In the genomic region with DNA sequence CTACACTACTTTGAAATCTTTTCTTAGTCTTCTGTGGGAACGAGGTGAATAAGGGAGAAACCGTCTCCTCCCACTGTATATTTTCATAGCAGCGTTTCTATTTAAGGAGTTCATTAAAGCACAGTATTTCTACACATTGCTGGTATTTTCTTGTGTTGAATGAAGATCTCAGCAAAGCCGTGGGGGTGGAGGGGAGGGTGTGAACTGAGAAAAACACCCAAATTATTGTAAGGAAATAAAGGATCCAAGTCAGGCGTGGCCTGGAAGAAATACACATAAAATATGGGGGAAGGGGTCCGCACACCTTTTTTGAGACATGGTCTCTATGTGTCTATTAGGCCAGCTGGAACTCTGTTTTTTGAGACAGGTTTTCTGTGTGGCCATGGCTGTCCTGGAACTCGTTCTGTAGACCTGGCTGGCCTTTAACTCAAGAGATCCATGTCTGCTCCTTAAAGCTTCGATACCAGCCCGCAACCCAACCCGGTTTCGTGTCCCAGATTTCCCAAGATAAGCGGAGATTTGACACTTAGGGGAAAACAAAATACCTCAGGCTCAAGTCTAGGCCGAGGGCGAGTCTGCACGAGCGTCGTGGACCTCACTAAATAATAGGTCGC, we compare ENCODE assay signal across 8 mouse cellular contexts. TPM values are rescaled to one million over a fixed set of nuclear protein-coding genes. Genes with fewer than 3 reads are reported as not detected.
A peak's percentile ranks its signal among the peaks of the same experiment; 100 is the strongest.
DNase-seq lines count a peak whose midpoint lies in the region; ATAC-seq lines count a peak whose summit lies in the region.

No protein-coding gene starts in this region.

- peak overlapping the region; percentile 89 for H3K9ac ChIP-seq in embryonic facial prominence, embryonic 11.5 days (replicated peaks; ENCODE audit: low read length)
- peak overlapping the region; percentile 82 for H3K9ac ChIP-seq in intestine, embryonic 16.5 days (ENCODE audit: low read depth, low read length)
- H3K9ac ChIP-seq in neural tube, embryonic 14.5 days (replicated peaks; ENCODE audit: low read depth, low read length), result peak overlapping the region; percentile 86

- no peaks in the 10 kb centered on the region for H3K27me3 ChIP-seq in embryonic facial prominence, embryonic 11.5 days (ENCODE audit: control insufficient read depth, insufficient read depth, low read length)
- H3K27me3 ChIP-seq in intestine, embryonic 16.5 days (replicated peaks; ENCODE audit: control insufficient read depth, insufficient read depth, low read length), result no peaks in the 10 kb centered on the region
- H3K27me3 ChIP-seq in neural tube, embryonic 14.5 days (ENCODE audit: control insufficient read depth, insufficient read depth, low read length), result no peaks in the 10 kb centered on the region

- no peaks in the 10 kb centered on the region for H3K9me3 ChIP-seq in embryonic facial prominence, embryonic 11.5 days (replicated peaks; ENCODE audit: control insufficient read depth, low read length)
- no peaks in the 10 kb centered on the region for H3K9me3 ChIP-seq in intestine, embryonic 16.5 days (ENCODE audit: control insufficient read depth, low read length)
- no peaks in the 10 kb centered on the region for H3K9me3 ChIP-seq in neural tube, embryonic 14.5 days (ENCODE audit: control insufficient read depth, low read length)

- peak; percentile 22; the same call in 1 of the 2 replicates for ATAC-seq in embryonic facial prominence, embryonic 11.5 days (replicated peaks; ENCODE audit: insufficient number of reproducible peaks, low FRiP score, low TSS enrichment, low read depth)
- peak; percentile 24 for ATAC-seq in intestine, embryonic 16.5 days
- ATAC-seq in neural tube, embryonic 14.5 days (ENCODE audit: low read depth), result no peak
- ATAC-seq in megakaryocyte progenitor cell, adult 5-6 weeks (replicated peaks; ENCODE audit: poor library complexity), result no peak

- 26% methylated on average over 18 of the region's 18 CpGs for WGBS in embryonic facial prominence, embryonic 11.5 days
- WGBS in intestine, embryonic 16.5 days, result 17% methylated on average over 18 of the region's 18 CpGs
- 22% methylated on average over 18 of the region's 18 CpGs for WGBS in neural tube, embryonic 14.5 days

- peak; percentile 42 to 50 for DNase-seq in left cerebral cortex, postnatal 14 days (ENCODE audit: low spot score in 2 of 2)
- no peak for DNase-seq in left cerebral cortex, adult 18-20 months (ENCODE audit: low spot score in 2 of 2)
- DNase-seq in embryonic facial prominence, embryonic 11.5 days (ENCODE audit: low spot score), result no peak
- no peak for DNase-seq in cerebellum, postnatal 36 days
- no peak for DNase-seq in right cerebral cortex, postnatal 36 days (ENCODE audit: low spot score in 2 of 2)

- H3K4me1 ChIP-seq in embryonic facial prominence, embryonic 11.5 days (ENCODE audit: control insufficient read depth, insufficient read depth, low read length), result no peaks in the 10 kb centered on the region
- H3K4me1 ChIP-seq in intestine, embryonic 16.5 days (ENCODE audit: control insufficient read depth, insufficient read depth, low read length), result peaks cover 15% of the 10 kb centered on the region
- H3K4me1 ChIP-seq in neural tube, embryonic 14.5 days (ENCODE audit: control insufficient read depth, insufficient read depth, low read length), result peaks cover 21% of the 10 kb centered on the region

- 0 out of 2 replicates have a peak, but pooled peaks cover 2% of the 10 kb centered on the region for H3K36me3 ChIP-seq in embryonic facial prominence, embryonic 11.5 days (replicated peaks; ENCODE audit: control insufficient read depth, insufficient read depth, low read depth, low read length)
- peaks cover 10% of the 10 kb centered on the region; the same call in 1 of the 2 replicates for H3K36me3 ChIP-seq in intestine, embryonic 16.5 days (ENCODE audit: control insufficient read depth, insufficient read depth, low read length)
- peaks cover 8% of the 10 kb centered on the region for H3K36me3 ChIP-seq in neural tube, embryonic 14.5 days (ENCODE audit: control insufficient read depth, insufficient read depth, low read length)

- peak overlapping the region; percentile 87 for H3K4me3 ChIP-seq in embryonic facial prominence, embryonic 11.5 days (ENCODE audit: low read depth, low read length)
- peak overlapping the region; percentile 89 for H3K4me3 ChIP-seq in intestine, embryonic 16.5 days (ENCODE audit: low read length)
- peak overlapping the region; percentile 89 for H3K4me3 ChIP-seq in neural tube, embryonic 14.5 days (ENCODE audit: low read depth, low read length)

- H3K4me2 ChIP-seq in embryonic facial prominence, embryonic 11.5 days (ENCODE audit: low read depth, low read length), result peak overlapping the region; percentile 74
- peak overlapping the region; percentile 69 for H3K4me2 ChIP-seq in intestine, embryonic 16.5 days (ENCODE audit: low read depth, low read length)
- peak overlapping the region; percentile 97 for H3K4me2 ChIP-seq in neural tube, embryonic 14.5 days (ENCODE audit: low read depth, low read length)

- intact Hi-C loops in left cerebral cortex, postnatal 14 days (cut with DNase I), result no loop called here

- peak overlapping the region; percentile 97 for H3K27ac ChIP-seq in embryonic facial prominence, embryonic 11.5 days (replicated peaks; ENCODE audit: low read depth, low read length)
- peak overlapping the region; percentile 97 for H3K27ac ChIP-seq in intestine, embryonic 16.5 days (ENCODE audit: low read length)
- peak overlapping the region; percentile 99 for H3K27ac ChIP-seq in neural tube, embryonic 14.5 days (ENCODE audit: low read depth, low read length)

RNA-seq across cellular contexts. Expression of gene Sf3b4, which starts 0.4 kb away (rescaled TPM):
- 10 to 100 TPM; 43.4 to 46.8 TPM for total RNA-seq in left cerebral cortex, postnatal 14 days (2021)
- total RNA-seq in left cerebral cortex, adult 18-20 months (2021), result 10 to 100 TPM; 48.6 to 50.3 TPM
- polyA plus RNA-seq in embryonic facial prominence, embryonic 11.5 days (2014; fragmentation: Nextera tagmentation; extraction: Ambion mirVana), result 212 and 232 TPM in 2 replicates
- polyA plus RNA-seq in intestine, embryonic 16.5 days (2015; fragmentation: Nextera tagmentation; extraction: Ambion mirVana), result 142 and 154 TPM in 2 replicates
- polyA plus RNA-seq in neural tube, embryonic 14.5 days (2014; fragmentation: Nextera tagmentation; extraction: Ambion mirVana), result 145 and 150 TPM in 2 replicates
- total RNA-seq in megakaryocyte progenitor cell, adult 5-6 weeks (2015), result 88.5 and 92.4 TPM in 2 replicates
- 23.0 and 24.6 TPM in 2 replicates for total RNA-seq in megakaryocyte progenitor cell, adult 5-6 weeks (2017)

RNA-seq across cellular contexts. Expression of gene Sv2a, which starts 9.3 kb away (rescaled TPM):
- total RNA-seq in left cerebral cortex, postnatal 14 days (2021), result 100 to 1,000 TPM; 448 to 477 TPM
- 100 to 1,000 TPM; 429 to 445 TPM for total RNA-seq in left cerebral cortex, adult 18-20 months (2021)
- 4.3 and 4.8 TPM in 2 replicates for polyA plus RNA-seq in embryonic facial prominence, embryonic 11.5 days (2014; fragmentation: Nextera tagmentation; extraction: Ambion mirVana)
- 3.2 and 3.4 TPM in 2 replicates for polyA plus RNA-seq in intestine, embryonic 16.5 days (2015; fragmentation: Nextera tagmentation; extraction: Ambion mirVana)
- 91.0 and 91.7 TPM in 2 replicates for polyA plus RNA-seq in neural tube, embryonic 14.5 days (2014; fragmentation: Nextera tagmentation; extraction: Ambion mirVana)
- total RNA-seq in megakaryocyte progenitor cell, adult 5-6 weeks (2015), result 0.34 and 0.49 TPM in 2 replicates
- total RNA-seq in megakaryocyte progenitor cell, adult 5-6 weeks (2017), result 0.21 and 0.51 TPM in 2 replicates

RNA-seq across cellular contexts. Expression of gene Mtmr11, which starts 9.9 kb away (rescaled TPM):
- 1 to 10 TPM; 4.5 to 6.0 TPM for total RNA-seq in left cerebral cortex, postnatal 14 days (2021)
- 1 to 10 TPM; 6.9 to 8.5 TPM for total RNA-seq in left cerebral cortex, adult 18-20 months (2021)
- polyA plus RNA-seq in embryonic facial prominence, embryonic 11.5 days (2014; fragmentation: Nextera tagmentation; extraction: Ambion mirVana), result 25.0 and 28.4 TPM in 2 replicates
- polyA plus RNA-seq in intestine, embryonic 16.5 days (2015; fragmentation: Nextera tagmentation; extraction: Ambion mirVana), result 24.5 TPM in 2 replicates
- polyA plus RNA-seq in neural tube, embryonic 14.5 days (2014; fragmentation: Nextera tagmentation; extraction: Ambion mirVana), result 10.9 and 11.6 TPM in 2 replicates
- not detected in 2 replicates for total RNA-seq in megakaryocyte progenitor cell, adult 5-6 weeks (2015)
- total RNA-seq in megakaryocyte progenitor cell, adult 5-6 weeks (2017), result 0.08 TPM in 1 of 2 replicates, not detected in the other

RNA-seq across cellular contexts. Expression of gene Bola1, which starts 47.8 kb away (rescaled TPM):
- total RNA-seq in left cerebral cortex, postnatal 14 days (2021), result 10 to 100 TPM; 16.8 to 17.6 TPM
- 10 to 100 TPM; 12.3 to 16.2 TPM for total RNA-seq in left cerebral cortex, adult 18-20 months (2021)
- polyA plus RNA-seq in embryonic facial prominence, embryonic 11.5 days (2014; fragmentation: Nextera tagmentation; extraction: Ambion mirVana), result 59.4 and 61.9 TPM in 2 replicates
- 65.2 and 66.2 TPM in 2 replicates for polyA plus RNA-seq in intestine, embryonic 16.5 days (2015; fragmentation: Nextera tagmentation; extraction: Ambion mirVana)
- 61.5 and 69.0 TPM in 2 replicates for polyA plus RNA-seq in neural tube, embryonic 14.5 days (2014; fragmentation: Nextera tagmentation; extraction: Ambion mirVana)
- 29.1 and 34.3 TPM in 2 replicates for total RNA-seq in megakaryocyte progenitor cell, adult 5-6 weeks (2015)
- 42.9 and 50.4 TPM in 2 replicates for total RNA-seq in megakaryocyte progenitor cell, adult 5-6 weeks (2017)

RNA-seq across cellular contexts. Expression of gene Hist2h2ab, which starts 48.0 kb away (rescaled TPM):
- 10 to 100 TPM in 1 of 2 experiments, 1 to 10 TPM in 1; 7.4 to 11.7 TPM for total RNA-seq in left cerebral cortex, postnatal 14 days (2021)
- total RNA-seq in left cerebral cortex, adult 18-20 months (2021), result 10 to 100 TPM; 16.5 to 17.3 TPM
- 1.5 TPM in 1 of 2 replicates, not detected in the other for polyA plus RNA-seq in embryonic facial prominence, embryonic 11.5 days (2014; fragmentation: Nextera tagmentation; extraction: Ambion mirVana)
- polyA plus RNA-seq in intestine, embryonic 16.5 days (2015; fragmentation: Nextera tagmentation; extraction: Ambion mirVana), result 0.70 TPM in 1 of 2 replicates, not detected in the other
- polyA plus RNA-seq in neural tube, embryonic 14.5 days (2014; fragmentation: Nextera tagmentation; extraction: Ambion mirVana), result 0.71 and 0.72 TPM in 2 replicates
- total RNA-seq in megakaryocyte progenitor cell, adult 5-6 weeks (2015), result 5.7 and 9.1 TPM in 2 replicates
- 113 and 300 TPM in 2 replicates for total RNA-seq in megakaryocyte progenitor cell, adult 5-6 weeks (2017)

Comparison
In these comparisons a context has a peak if more than half of its experiments do, and no peak if none do; other contexts are left out.
1. DNase-seq: peak in left cerebral cortex, postnatal 14 days (2 of 2); none in left cerebral cortex, adult 18-20 months (0 of 2), embryonic facial prominence, embryonic 11.5 days (single experiment), cerebellum, postnatal 36 days (0 of 2) and right cerebral cortex, postnatal 36 days (0 of 2).
2. ATAC-seq: peak in embryonic facial prominence, embryonic 11.5 days (single experiment) and intestine, embryonic 16.5 days (single experiment); none in neural tube, embryonic 14.5 days (single experiment) and megakaryocyte progenitor cell, adult 5-6 weeks (single experiment).
3. RNA of gene Sv2a, which starts 9.3 kb away (total RNA-seq): 448 to 477 TPM in left cerebral cortex, postnatal 14 days and 429 to 445 TPM in left cerebral cortex, adult 18-20 months; 0.21 to 0.51 TPM in megakaryocyte progenitor cell, adult 5-6 weeks; every median in the first group is over 100 times any median in the second.
4. RNA of gene Mtmr11, which starts 9.9 kb away (total RNA-seq): 6.9 to 8.5 TPM in left cerebral cortex, adult 18-20 months and 4.5 to 6.0 TPM in left cerebral cortex, postnatal 14 days; 0.08 TPM in megakaryocyte progenitor cell, adult 5-6 weeks; every median in the first group is over 4 times any median in the second.
5. Peak in every context shown above with its lines, with median percentiles within 50 percentile points of each other: H3K27ac ChIP-seq, H3K4me2 ChIP-seq, H3K4me3 ChIP-seq and H3K9ac ChIP-seq.